Mouse (Mus musculus): ENCODE measurements around the gene Tnfaip8l2.
"Not testable (repeated sequence)": the region's sequence is repeated elsewhere in the genome, so short reads cannot be mapped to it uniquely, and the experiment has no call there.

The Tnfaip8l2 gene

GRCm38 (mm10) chr3:95110911-95111726 is 31.0 kb downstream of the Tnfaip8l2 start, which contains the start of gene Vps72:
Vps72 (plus strand) TSS chr3:95111022.
- DNase-seq = peak; percentile 93 to 94

GRCm38 (mm10) chr3:95107898-95108297 is 34.3 kb downstream of the Tnfaip8l2 start:
- DNase-seq = no peak

GRCm38 (mm10) chr3:95107308-95107707 is 34.9 kb downstream of the Tnfaip8l2 start:
- DNase-seq = not testable (repeated sequence)

GRCm38 (mm10) chr3:95106338-95107117 is 35.6 kb downstream of the Tnfaip8l2 start, which contains the start of gene Pip5k1a:
Pip5k1a (minus strand) TSS chr3:95106930.
- peak; percentile 97 to 98 for DNase-seq

- no peak for DNase-seq
Observed at GRCm38 (mm10) chr3:95105586-95106337, 36.4 kb downstream of the Tnfaip8l2 start.

- no peak for DNase-seq
Observed at GRCm38 (mm10) chr3:95105121-95105520, 37.0 kb downstream of the Tnfaip8l2 start.

- DNase-seq = no peak
Observed at GRCm38 (mm10) chr3:95100854-95101253, 41.3 kb downstream of the Tnfaip8l2 start.

All from lung, postnatal 4 days (tissue).